Mouse (Mus musculus) hindlimb bud, embryonic 11.5 days (tissue): ENCODE data around the gene Cfd.

Source experiments
- DNase-seq: peaks from one replicate; pipeline ENCODE4 v3.0.0-alpha.2; 2012; ENCODE audit warnings: low read depth, low spot score; ENCODE audit errors: extremely low spot score

Gene Cfd

GRCm38 (mm10) chr10:79890670-79891069 is at the start of gene Cfd:
Cfd (plus strand) TSS chr10:79890853.
- no peak for DNase-seq

- DNase-seq: no peak
Observed at GRCm38 (mm10) chr10:79842322-79842721, 48.3 kb upstream of the Cfd start.

GRCm38 (mm10) chr10:79843476-79843875 is 47.2 kb upstream of the Cfd start:
- no peak for DNase-seq

DNA sequence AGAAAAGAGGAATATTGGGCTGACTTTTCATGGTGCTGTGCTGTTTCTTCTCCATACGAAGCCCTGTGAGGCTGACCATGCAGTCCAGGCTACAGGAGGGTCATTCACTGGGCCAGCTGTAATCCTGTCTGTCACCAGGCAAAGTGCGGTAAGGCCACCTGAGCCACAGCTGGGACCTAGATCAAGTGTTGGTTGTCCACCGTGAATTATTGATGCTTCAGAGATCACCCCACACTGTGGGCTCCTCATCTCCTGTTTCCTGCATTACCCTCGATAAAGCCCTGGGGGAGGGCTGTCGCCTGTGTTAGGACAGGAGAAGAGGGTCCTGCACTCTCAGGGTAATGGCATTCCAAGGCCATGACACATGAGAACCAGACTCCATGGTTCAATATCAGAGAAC is 44.1 kb upstream of the Cfd start:
- DNase-seq: no peak

DNA sequence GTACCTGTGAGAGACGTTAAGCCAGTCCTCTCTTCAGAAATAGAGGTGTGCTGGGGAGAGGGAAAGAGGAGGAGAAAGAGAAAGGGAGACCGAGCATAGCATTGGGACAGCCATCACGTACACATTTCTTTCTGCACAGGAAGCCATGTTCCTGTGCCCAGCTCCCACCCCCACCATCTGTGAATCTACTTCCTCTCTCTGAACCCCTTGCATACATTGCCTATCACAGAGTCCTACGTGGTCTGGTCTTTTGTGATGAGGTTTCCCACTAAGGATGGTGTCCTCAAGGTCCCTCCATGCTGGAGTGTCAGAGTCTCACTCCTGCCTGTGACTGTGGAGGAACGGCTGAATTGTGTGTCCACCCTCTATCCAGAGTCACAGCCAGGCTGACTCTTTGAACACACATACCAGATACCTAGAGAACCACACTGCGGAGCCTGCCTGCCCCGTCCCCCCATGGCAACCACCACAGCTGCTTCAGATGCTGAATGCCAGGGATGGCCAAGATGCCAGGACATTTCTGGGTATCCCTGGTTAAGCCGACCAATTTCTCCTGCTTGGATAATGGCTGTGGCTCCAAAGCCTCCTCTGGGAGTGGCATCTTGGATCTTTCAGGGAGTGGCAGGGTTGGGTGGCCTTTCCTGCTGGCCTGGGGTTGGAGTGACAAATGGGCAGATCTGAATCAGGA is 40.6 kb upstream of the Cfd start:
- no peak for DNase-seq

- no peak for DNase-seq
Observed at GRCm38 (mm10) chr10:79851653-79852052, 39.0 kb upstream of the Cfd start.

GRCm38 (mm10) chr10:79852107-79852789 is 38.4 kb upstream of the Cfd start:
- no peak for DNase-seq

DNA sequence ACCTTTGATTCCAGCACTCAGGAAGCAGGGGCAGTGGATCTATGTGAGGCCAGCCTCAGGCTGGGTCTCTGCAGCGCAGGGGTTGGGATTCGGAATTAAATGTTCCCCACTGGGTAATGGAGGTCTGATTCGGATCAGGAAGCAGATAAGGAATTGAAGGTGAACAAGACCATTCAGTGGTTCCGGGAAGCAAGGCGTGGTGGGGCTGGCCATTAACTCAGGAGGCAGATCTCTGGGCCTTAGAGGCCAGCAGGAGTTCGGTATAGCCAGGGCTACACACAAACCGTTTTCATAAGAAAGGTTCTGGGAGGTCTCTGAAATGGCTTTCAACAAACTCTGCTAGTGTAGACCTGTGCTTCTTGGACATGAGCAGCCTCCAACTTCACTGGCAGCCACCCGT is 37.8 kb upstream of the Cfd start:
- no peak for DNase-seq

GRCm38 (mm10) chr10:79853392-79853791 is 37.3 kb upstream of the Cfd start:
- no peak for DNase-seq

DNA sequence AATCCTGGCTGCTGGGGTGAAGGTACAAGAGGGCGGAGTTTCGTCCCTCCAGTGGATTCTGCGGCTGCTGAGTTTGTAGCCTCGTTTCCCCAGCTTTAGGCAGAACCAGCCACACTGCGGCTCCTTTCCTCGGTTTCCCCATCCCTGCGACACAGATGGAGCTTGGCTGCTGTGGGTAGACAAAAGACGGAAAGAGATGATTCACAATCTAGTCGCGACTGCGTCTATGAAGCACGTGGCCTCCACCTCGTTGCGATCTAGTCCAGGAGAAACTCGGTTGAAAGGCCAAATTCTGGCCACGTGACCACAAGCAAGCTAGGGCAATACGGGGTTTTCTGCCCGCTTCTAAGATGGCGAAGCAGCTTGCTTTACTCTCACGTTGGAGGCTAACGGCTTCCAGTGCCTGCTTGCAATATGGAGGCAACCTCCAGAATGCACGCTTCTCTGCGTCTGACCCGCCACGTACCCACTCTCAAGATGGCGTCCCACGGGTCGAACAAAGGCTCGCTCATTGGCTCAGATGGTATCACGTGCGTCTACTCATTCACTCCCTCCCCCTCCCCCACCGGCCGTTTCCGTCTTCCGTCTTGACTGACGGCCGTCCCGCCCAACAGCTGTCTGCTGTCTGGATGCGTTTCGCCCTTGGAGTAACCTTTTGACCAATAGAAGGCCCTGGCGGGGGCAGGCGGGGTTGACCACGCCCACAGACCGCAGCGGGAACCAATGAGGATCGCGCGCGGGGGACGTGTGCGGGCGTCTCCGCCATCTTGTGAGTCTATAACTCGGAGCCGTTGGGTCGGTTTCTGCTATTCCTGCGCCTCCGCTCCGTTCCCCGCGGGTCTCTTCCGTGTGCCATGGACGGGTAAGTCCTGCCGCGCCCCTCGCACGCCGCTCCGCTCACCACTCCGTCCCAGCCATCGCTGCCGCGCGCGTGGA is 36.5 kb upstream of the Cfd start, which contains the start of gene Ptbp1:
Gene Ptbp1 (plus strand): TSS at position 568 of the 936 bp plus-strand sequence.
- DNase-seq: peak; percentile 98

DNA sequence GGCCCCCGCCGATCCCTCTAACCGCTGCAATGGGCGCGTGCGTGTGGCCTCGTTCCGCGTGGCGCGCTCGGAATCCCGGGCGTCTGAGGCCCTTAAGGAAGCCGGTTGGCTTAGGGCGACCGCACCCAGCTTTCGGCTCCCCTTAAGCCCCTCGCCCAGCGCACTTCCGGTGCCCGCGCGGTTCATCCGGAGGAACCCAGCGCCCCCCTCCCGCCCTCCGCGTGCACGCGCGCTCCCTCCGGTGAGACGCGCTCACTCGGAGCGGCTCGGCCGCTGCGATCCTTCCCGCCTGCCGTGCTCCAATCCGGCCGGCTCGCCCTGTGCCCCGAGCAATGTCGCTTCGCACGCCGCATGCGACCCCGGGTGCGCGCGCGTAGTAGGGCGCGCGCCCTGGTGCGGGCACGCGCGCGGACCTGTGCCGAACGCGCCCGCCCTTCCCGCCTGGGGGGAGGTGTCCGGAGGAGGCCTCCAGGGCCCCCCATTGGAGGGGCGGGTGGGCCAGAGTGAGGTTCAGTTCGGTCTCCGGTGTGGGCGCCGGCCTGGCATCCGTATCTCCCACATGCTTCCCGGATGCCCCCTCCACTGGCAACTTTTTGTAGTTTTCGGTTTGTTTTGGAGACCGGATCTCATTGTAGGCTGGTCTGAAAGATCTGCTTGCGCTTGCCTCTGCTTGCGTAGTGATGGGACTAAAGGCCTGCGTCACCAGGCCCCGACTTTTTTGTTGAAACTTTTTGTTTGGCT is 35.7 kb upstream of the Cfd start:
- no peak for DNase-seq

DNA sequence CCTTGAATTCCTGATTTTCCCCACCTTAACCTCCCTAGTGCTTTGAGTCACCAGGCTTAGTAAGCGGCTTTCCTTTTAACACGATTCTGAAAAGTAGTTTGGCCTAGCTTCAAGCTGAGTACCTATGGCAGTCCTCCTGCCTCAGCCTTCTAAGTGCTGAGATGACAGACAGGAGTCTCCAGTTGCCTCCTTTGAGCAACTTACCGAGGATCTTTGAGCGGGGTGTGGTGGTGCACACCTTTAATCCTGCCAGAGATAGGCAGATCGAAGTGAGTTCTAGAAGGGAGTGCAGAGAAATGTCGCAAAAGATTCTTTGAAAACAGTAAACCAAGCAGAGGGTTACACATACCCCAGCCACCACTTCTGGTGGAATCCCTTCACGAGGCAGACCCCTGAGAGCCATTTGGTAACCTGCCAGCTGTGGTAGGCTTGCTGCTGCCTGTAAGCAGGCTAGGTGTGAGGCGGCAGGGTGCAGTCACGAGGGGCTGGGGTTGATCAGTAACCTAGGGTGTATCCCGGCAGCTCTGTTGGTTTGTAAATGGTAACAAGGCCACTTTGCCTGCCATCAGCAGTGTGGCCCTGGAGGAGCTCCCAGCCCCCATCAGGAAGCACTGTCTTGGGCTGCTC is 35.0 kb upstream of the Cfd start:
- no peak for DNase-seq

- no peak for DNase-seq
Observed at GRCm38 (mm10) chr10:79856280-79856679, 34.4 kb upstream of the Cfd start.

DNA sequence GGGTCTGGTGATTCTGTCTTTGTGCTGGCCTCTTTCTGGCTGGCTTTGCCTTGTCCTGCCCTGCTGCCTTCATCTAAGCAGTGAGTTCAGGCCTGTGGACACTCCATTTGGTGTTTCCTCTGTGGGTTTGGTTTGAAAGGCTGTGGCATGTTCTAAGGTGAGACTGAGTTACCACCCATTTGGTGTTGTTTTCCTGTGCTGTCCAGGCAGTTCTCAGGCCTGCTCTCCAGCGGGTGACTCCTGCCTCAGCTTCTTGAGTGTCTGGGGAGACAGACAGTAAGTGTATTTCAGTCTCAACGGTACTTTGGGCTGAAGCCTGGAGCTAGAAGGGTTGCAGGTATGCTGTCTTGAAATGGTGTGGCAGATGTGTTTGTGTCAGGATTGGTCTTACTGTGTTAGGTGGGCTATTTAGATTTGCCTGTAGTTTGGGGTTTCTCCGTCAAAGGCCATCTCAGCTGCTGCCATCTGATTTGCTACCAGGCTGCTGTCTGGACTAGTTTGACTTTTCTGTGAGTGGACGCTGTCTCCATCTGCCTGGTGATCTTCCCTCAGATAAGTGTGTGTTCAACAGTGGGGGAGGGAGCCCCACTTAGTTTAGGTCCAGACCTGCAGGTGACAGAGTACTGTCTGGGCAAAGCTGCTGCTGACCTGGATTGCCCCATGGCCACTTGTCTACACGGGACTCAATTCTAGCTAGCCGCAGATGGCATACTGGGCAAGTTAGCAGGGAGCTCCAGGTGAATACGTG is 33.8 kb upstream of the Cfd start:
- no peak for DNase-seq

- no peak for DNase-seq
Observed at GRCm38 (mm10) chr10:79857452-79857811, 33.2 kb upstream of the Cfd start.

- DNase-seq: no peak
Observed at GRCm38 (mm10) chr10:79857894-79858293, 32.8 kb upstream of the Cfd start.

- DNase-seq: no peak
Observed at GRCm38 (mm10) chr10:79858416-79859074, 32.1 kb upstream of the Cfd start.

DNA sequence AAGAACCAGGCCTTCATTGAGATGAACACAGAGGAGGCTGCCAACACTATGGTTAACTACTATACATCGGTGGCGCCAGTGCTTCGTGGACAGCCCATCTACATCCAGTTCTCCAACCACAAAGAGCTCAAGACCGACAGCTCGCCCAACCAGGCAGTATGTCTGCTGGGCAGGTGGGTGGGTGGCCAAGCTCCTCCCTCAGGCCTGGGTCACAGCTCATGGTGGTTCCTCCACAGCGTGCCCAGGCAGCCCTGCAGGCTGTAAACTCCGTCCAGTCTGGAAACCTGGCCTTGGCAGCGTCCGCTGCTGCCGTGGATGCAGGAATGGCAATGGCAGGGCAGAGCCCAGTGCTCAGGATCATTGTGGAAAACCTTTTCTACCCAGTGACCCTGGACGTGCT is 31.5 kb upstream of the Cfd start:
- DNase-seq: no peak
